Mouse (Mus musculus): ENCODE data around the gene Hoxc11.

Hoxc11 gene

GRCm38 (mm10) chr15:102965003-102965891 is 11.0 kb downstream of the Hoxc11 start:
- DNase-seq (ENCODE audit: inconsistent ontology term): no peak

- peak; percentile 19 for DNase-seq (ENCODE audit: inconsistent ontology term)
These were observed 11.9 kb downstream of the Hoxc11 start for GRCm38 (mm10) chr15:102965892-102966775.

- no peak for DNase-seq (ENCODE audit: inconsistent ontology term)
These were observed 12.6 kb downstream of the Hoxc11 start, which contains the start of gene Hoxc10 for GRCm38 (mm10) chr15:102966776-102967311. TSS of gene Hoxc10 (plus strand) at chr15:102966796.

GRCm38 (mm10) chr15:102967312-102967510 is 13.0 kb downstream of the Hoxc11 start, which contains the start of gene Hoxc5:
TSS of gene Hoxc5 (plus strand) at chr15:102967443.
- no peak for DNase-seq (ENCODE audit: inconsistent ontology term)

- no peak for DNase-seq (ENCODE audit: inconsistent ontology term)
These were observed 13.5 kb downstream of the Hoxc11 start for GRCm38 (mm10) chr15:102967511-102968397.

- no peak for DNase-seq (ENCODE audit: inconsistent ontology term)
These were observed 15.1 kb downstream of the Hoxc11 start for GRCm38 (mm10) chr15:102969296-102969695.

- peak; percentile 20 for DNase-seq (ENCODE audit: inconsistent ontology term)
These were observed 16.5 kb downstream of the Hoxc11 start for GRCm38 (mm10) chr15:102970740-102971139.

GRCm38 (mm10) chr15:102972254-102972653 is 18.0 kb downstream of the Hoxc11 start:
- DNase-seq (ENCODE audit: inconsistent ontology term): no peak

GRCm38 (mm10) chr15:102972753-102973152 is 18.5 kb downstream of the Hoxc11 start:
- DNase-seq (ENCODE audit: inconsistent ontology term): no peak

- no peak for DNase-seq (ENCODE audit: inconsistent ontology term)
These were observed 20.8 kb downstream of the Hoxc11 start for GRCm38 (mm10) chr15:102975034-102975433.

- no peak for DNase-seq (ENCODE audit: inconsistent ontology term)
These were observed 21.5 kb downstream of the Hoxc11 start for GRCm38 (mm10) chr15:102975688-102976111.

- DNase-seq (ENCODE audit: inconsistent ontology term): no peak
These were observed 21.9 kb downstream of the Hoxc11 start, which contains the start of gene Hoxc9 for GRCm38 (mm10) chr15:102976171-102976570. TSS of gene Hoxc9 (plus strand) at chr15:102976439.

- no peak for DNase-seq (ENCODE audit: inconsistent ontology term)
These were observed 22.6 kb downstream of the Hoxc11 start for GRCm38 (mm10) chr15:102976631-102977422.

GRCm38 (mm10) chr15:102977423-102977974 is 23.3 kb downstream of the Hoxc11 start:
- DNase-seq (ENCODE audit: inconsistent ontology term): no peak

GRCm38 (mm10) chr15:102978615-102979515 is 24.6 kb downstream of the Hoxc11 start:
- DNase-seq (ENCODE audit: inconsistent ontology term): no peak

- DNase-seq (ENCODE audit: inconsistent ontology term): no peak
These were observed 25.7 kb downstream of the Hoxc11 start for GRCm38 (mm10) chr15:102979936-102980335.

- DNase-seq (ENCODE audit: inconsistent ontology term): no peak
These were observed 26.1 kb downstream of the Hoxc11 start for GRCm38 (mm10) chr15:102980352-102980751.

- no peak for DNase-seq (ENCODE audit: inconsistent ontology term)
These were observed 26.7 kb downstream of the Hoxc11 start for GRCm38 (mm10) chr15:102980912-102981311.

Measured in Muller cell, postnatal 12 days (primary cell).